Mouse (Mus musculus) layer of hippocampus, postnatal 36 days (tissue): ENCODE results near the gene Bdh1. TPM values are rescaled to one million over a fixed set of nuclear protein-coding genes. Genes with fewer than 3 reads are reported as not detected.
"Not testable (repeated sequence)": the region's sequence is repeated elsewhere in the genome, so short reads cannot be mapped to it uniquely, and the experiment has no call there.

Experiments used
- DNase-seq, 2 experiments: peaks; one replicate each; pipeline ENCODE4 v3.0.0; 2022
- total RNA-seq, 2 experiments: library from RNA; stranded (reverse); gene quantifications; 2 replicates each; pipeline ENCODE4 v1.2.3; 2021

Bdh1 gene
- total RNA-seq, 2 experiments from 2014 or later, result 94.4 to 105 TPM

- peak; percentile 58 to 73 for DNase-seq
Measured at GRCm38 (mm10) chr16:31465630-31466029, 43.5 kb downstream of the Bdh1 start.

GRCm38 (mm10) chr16:31466106-31466505 is 44.0 kb downstream of the Bdh1 start:
- no peak for DNase-seq

- DNase-seq, result not testable (repeated sequence)
Measured at GRCm38 (mm10) chr16:31470819-31471218, 48.7 kb downstream of the Bdh1 start.

GRCm38 (mm10) chr16:31471994-31472393 is 49.9 kb downstream of the Bdh1 start:
- DNase-seq, result no peak

GRCm38 (mm10) chr16:31473226-31473625 is 51.1 kb downstream of the Bdh1 start:
- DNase-seq, result no peak

- DNase-seq, result no peak
Measured at GRCm38 (mm10) chr16:31475123-31475968, 53.3 kb downstream of the Bdh1 start.

GRCm38 (mm10) chr16:31476872-31477603 is 55.0 kb downstream of the Bdh1 start:
- DNase-seq, result no peak

GRCm38 (mm10) chr16:31485336-31485735 is 63.3 kb downstream of the Bdh1 start:
- no peak for DNase-seq

- no peak for DNase-seq
Measured at GRCm38 (mm10) chr16:31487266-31487665, 65.2 kb downstream of the Bdh1 start.

- DNase-seq, result no peak
Measured at GRCm38 (mm10) chr16:31489096-31489495, 67.0 kb downstream of the Bdh1 start.

GRCm38 (mm10) chr16:31490967-31491366 is 68.9 kb downstream of the Bdh1 start:
- no peak for DNase-seq

GRCm38 (mm10) chr16:31492921-31493549 is 71.0 kb downstream of the Bdh1 start:
- no peak for DNase-seq

GRCm38 (mm10) chr16:31493550-31493965 is 71.5 kb downstream of the Bdh1 start:
- DNase-seq, result no peak

- peak in 1 of 2 experiments; percentile 45 for DNase-seq
Measured at GRCm38 (mm10) chr16:31493991-31494390, 71.9 kb downstream of the Bdh1 start.

GRCm38 (mm10) chr16:31495356-31495755 is 73.3 kb downstream of the Bdh1 start:
- no peak for DNase-seq

GRCm38 (mm10) chr16:31495769-31496168 is 73.7 kb downstream of the Bdh1 start:
- DNase-seq, result no peak

GRCm38 (mm10) chr16:31498336-31498735 is 76.3 kb downstream of the Bdh1 start:
- no peak for DNase-seq

GRCm38 (mm10) chr16:31499021-31499420 is 76.9 kb downstream of the Bdh1 start:
- no peak for DNase-seq

- DNase-seq, result peak; percentile 55 to 69
Measured at GRCm38 (mm10) chr16:31499681-31500310, 77.7 kb downstream of the Bdh1 start.

GRCm38 (mm10) chr16:31500532-31500931 is 78.5 kb downstream of the Bdh1 start:
- no peak for DNase-seq

- DNase-seq, result peak; percentile 53 to 55
Measured at GRCm38 (mm10) chr16:31500969-31501750, 79.1 kb downstream of the Bdh1 start.
